Mouse (Mus musculus): ENCODE measurements around the gene 9530002B09Rik. TPM values are rescaled to one million over a fixed set of nuclear protein-coding genes. Genes with fewer than 3 reads are reported as not detected.

Gene 9530002B09Rik
- polyA plus RNA-seq (2012; rRNA removed) = not detected in 2 replicates

DNA sequence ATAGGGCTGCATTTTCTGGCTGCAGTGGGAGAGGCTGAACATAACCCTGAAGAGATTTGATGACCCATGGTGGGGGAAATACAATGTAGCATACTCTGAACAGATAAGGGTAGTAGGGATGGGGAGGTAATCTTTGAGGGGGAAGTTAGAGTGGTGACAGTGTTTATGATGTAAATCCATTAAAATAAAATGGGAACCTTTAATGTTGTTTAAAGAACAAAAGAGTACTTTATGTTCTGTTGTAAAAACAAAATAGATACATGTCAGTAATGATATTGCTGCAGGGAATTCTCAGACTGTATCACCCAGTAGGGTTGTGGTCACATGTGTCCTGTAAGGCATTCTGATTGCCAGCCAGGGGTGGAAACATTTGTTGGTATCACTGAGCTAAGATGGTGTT is at the start of gene 9530002B09Rik:
Gene 9530002B09Rik, plus strand, starts transcription at position 301 of the 400 bp plus-strand sequence.
- no peak for DNase-seq (ENCODE audit: extremely low spot score in 1 of 2, low spot score in 1 of 2)

Other genes with a start within 250 kb of the 9530002B09Rik start
- gene Ppt1, start 147.0 kb downstream of the 9530002B09Rik start, polyA plus RNA-seq (2012; rRNA removed) = 106 and 119 TPM in 2 replicates
- 142 and 146 TPM in 2 replicates for gene Cap1, start 196.8 kb downstream of the 9530002B09Rik start, polyA plus RNA-seq (2012; rRNA removed)